Mouse (Mus musculus) neural tube, embryonic 14.5 days (tissue): ENCODE data around the gene Eva1a. TPM values are rescaled to one million over a fixed set of nuclear protein-coding genes. Genes with fewer than 3 reads are reported as not detected.

ENCODE experiments used
- ATAC-seq: fragments of 200-750 bp; cut with Nextera tagmentation; 2 replicates; pipeline ENCODE4 v1.8.0; 2017; ENCODE audit warnings: low read depth, mild to moderate bottlenecking, moderate TSS enrichment, moderate library complexity
- H3K27ac ChIP-seq: fragments of 300-500 bp; sonication (generic); 2 replicates; pipeline ENCODE4 v1.5.1; 2014; ENCODE audit warnings: low read depth, mild to moderate bottlenecking, control low read depth, low read length, moderate library complexity, mixed read lengths
- H3K27me3 ChIP-seq: fragments of 300-500 bp; sonication (generic); 2 replicates; pipeline ENCODE4 v1.6.1; 2014; ENCODE audit warnings: low read length; ENCODE audit not compliant: control insufficient read depth, insufficient read depth
- H3K36me3 ChIP-seq: fragments of 300-500 bp; sonication (generic); 2 replicates; pipeline ENCODE4 v1.6.1; 2014; ENCODE audit warnings: low read length, mixed read lengths; ENCODE audit not compliant: control insufficient read depth, insufficient read depth
- H3K4me1 ChIP-seq: fragments of 300-500 bp; sonication (generic); 2 replicates; pipeline ENCODE4 v1.6.1; 2014; ENCODE audit warnings: low read length; ENCODE audit not compliant: control insufficient read depth, insufficient read depth
- H3K4me2 ChIP-seq: fragments of 300-500 bp; sonication (generic); 2 replicates; pipeline ENCODE4 v1.6.1; 2014; ENCODE audit warnings: mild to moderate bottlenecking, low read depth, low read length, control low read depth
- H3K4me3 ChIP-seq: fragments of 300-500 bp; sonication (generic); 2 replicates; pipeline ENCODE4 v1.5.1; 2014; ENCODE audit warnings: low read depth, low read length, control low read depth, mixed read lengths
- H3K9ac ChIP-seq: fragments of 300-500 bp; sonication (generic); replicated peaks from 2 replicates; pipeline ENCODE4 v1.6.1; 2014; ENCODE audit warnings: low read depth, mild to moderate bottlenecking, control low read depth, low read length, mixed read lengths
- H3K9me3 ChIP-seq: fragments of 300-500 bp; sonication (generic); 2 replicates; pipeline ENCODE4 v1.6.1; 2016; ENCODE audit warnings: low read length; ENCODE audit not compliant: control insufficient read depth
- WGBS: fragments of 180-500 bp; shearing (Covaris S2); extraction: QIAGEN DNeasy Blood & Tissue Kit; methylation state at CpG from one replicate; pipeline ENCODE4 v1.1.7; 2014; 5-methylcytosine and 5-hydroxymethylcytosine counted together
- polyA plus RNA-seq: library from polyadenylated mRNA; unstranded; fragments of >200 nt; fragmentation: Nextera tagmentation; extraction: Ambion mirVana; gene quantifications from 2 replicates; pipeline ENCODE4 v1.2.1, GENCODE M21; 2014

Eva1a gene
- polyA plus RNA-seq, 1 experiment from 2014 or later: 0.70 TPM

GRCm38 (mm10) chr6:82111540-82111939 lies 70.7 kb downstream of the Eva1a start:
- WGBS: 82% methylated on average over 3 of the region's 3 CpGs
- Histone ChIP-seq H3K9ac (no peak overlapping the region), H3K4me1 (no peaks in the 10 kb centered on the region), H3K9me3 (no peaks in the 10 kb centered on the region), H3K27me3 (no peaks in the 10 kb centered on the region), H3K4me2 (no peak overlapping the region), H3K27ac (no peak overlapping the region), H3K36me3 (no peaks in the 10 kb centered on the region), H3K4me3 (no peak overlapping the region)
- ATAC-seq: no peak

- H3K9ac ChIP-seq: no peak overlapping the region
- ATAC-seq: no peak
- no peak overlapping the region for H3K4me2 ChIP-seq
- no peaks in the 10 kb centered on the region for H3K36me3 ChIP-seq
- H3K9me3 ChIP-seq: no peaks in the 10 kb centered on the region
- H3K4me1 ChIP-seq: no peaks in the 10 kb centered on the region
- no peaks in the 10 kb centered on the region for H3K27me3 ChIP-seq
- 81% methylated on average over 14 of the region's 14 CpGs for WGBS
- H3K27ac ChIP-seq: no peak overlapping the region
- no peak overlapping the region for H3K4me3 ChIP-seq
These were observed 71.6 kb downstream of the Eva1a start for GRCm38 (mm10) chr6:82112127-82113090.

DNA sequence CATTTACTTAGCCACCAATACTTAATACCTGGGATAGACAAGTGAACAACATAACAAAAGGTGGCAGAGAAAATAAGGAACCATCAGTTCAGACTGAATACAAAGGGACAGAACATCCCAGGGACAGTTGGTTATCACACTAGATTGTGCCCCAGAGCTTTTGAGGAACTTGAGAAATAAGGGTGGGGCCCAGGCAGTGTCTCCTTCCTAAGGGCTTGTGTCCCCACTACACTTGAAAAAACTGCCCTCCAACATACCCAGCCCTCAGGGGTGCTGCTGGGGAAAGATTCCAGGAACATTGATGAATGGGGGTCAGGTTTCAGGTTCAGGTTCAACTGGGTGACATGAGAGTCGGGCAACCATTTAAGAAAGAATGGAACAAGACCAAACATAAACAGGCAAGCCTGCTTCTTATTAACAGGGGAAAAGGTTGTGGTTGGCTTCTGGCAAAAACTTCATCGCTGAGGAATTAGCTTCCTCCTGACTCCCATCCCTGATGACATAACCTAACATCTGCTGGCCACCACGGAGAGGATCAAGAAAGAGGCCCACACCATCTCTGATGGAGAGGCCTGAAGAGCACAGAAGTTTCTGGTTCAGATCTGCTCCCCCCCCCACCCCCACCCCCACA lies 74.6 kb downstream of the Eva1a start:
- Histone ChIP-seq H3K4me1 (no peaks in the 10 kb centered on the region), H3K4me3 (no peak overlapping the region), H3K9me3 (no peaks in the 10 kb centered on the region), H3K9ac (no peak overlapping the region), H3K36me3 (no peaks in the 10 kb centered on the region), H3K27ac (no peak overlapping the region), H3K4me2 (no peak overlapping the region), H3K27me3 (no peaks in the 10 kb centered on the region)
- ATAC-seq: no peak
- WGBS: 69% methylated on average over 3 of the region's 3 CpGs

DNA sequence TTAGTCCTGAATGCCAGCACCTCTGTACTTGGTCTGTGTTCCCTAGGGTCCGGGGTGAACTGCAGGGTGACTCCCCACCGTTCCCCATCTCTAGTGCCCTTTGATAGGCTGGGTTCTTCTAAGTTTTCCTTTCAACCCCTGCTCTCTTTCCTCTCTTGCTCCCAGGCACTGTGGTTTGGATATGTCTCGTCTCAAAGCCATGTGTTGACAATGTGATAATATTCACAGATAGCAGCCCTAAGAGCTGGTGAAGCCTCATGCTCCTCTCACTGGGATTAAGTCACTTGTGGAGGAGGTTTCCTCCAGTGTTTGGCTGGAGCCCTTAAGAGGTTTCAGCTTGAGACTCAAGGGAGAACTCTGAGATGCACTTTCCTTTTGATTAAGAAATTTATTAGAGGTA lies 75.3 kb downstream of the Eva1a start:
- no peaks in the 10 kb centered on the region for H3K4me1 ChIP-seq
- no peak overlapping the region for H3K27ac ChIP-seq
- 73% methylated on average over 3 of the region's 3 CpGs for WGBS
- no peaks in the 10 kb centered on the region for H3K9me3 ChIP-seq
- H3K36me3 ChIP-seq: no peaks in the 10 kb centered on the region
- no peak overlapping the region for H3K4me3 ChIP-seq
- H3K27me3 ChIP-seq: no peaks in the 10 kb centered on the region
- H3K9ac ChIP-seq: no peak overlapping the region
- ATAC-seq: no peak
- no peak overlapping the region for H3K4me2 ChIP-seq

DNA sequence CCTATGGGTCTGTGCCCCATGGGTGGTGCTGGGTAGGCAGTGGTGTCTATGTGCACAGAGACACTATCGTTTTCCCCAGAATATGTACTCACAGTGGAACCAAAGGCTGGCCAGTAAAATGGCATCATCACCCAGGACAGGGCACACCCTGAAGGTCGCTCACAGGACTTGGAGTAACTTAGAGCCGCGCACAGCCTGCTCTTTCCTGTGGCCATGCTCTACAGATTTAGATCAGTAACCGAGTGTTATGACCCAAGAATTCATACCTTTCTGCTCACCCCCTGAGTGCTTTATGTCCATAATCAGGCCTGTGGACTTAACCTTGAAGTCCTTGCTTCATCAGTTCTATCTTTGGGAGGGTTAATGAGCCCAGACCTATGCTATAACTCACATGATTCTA lies 77.0 kb downstream of the Eva1a start:
- WGBS: 87% methylated on average over 5 of the region's 5 CpGs
- Histone ChIP-seq H3K36me3 (no peaks in the 10 kb centered on the region), H3K4me1 (no peaks in the 10 kb centered on the region), H3K9me3 (no peaks in the 10 kb centered on the region), H3K4me2 (no peak overlapping the region), H3K9ac (no peak overlapping the region), H3K27me3 (no peaks in the 10 kb centered on the region), H3K4me3 (no peak overlapping the region), H3K27ac (no peak overlapping the region)
- no peak for ATAC-seq

DNA sequence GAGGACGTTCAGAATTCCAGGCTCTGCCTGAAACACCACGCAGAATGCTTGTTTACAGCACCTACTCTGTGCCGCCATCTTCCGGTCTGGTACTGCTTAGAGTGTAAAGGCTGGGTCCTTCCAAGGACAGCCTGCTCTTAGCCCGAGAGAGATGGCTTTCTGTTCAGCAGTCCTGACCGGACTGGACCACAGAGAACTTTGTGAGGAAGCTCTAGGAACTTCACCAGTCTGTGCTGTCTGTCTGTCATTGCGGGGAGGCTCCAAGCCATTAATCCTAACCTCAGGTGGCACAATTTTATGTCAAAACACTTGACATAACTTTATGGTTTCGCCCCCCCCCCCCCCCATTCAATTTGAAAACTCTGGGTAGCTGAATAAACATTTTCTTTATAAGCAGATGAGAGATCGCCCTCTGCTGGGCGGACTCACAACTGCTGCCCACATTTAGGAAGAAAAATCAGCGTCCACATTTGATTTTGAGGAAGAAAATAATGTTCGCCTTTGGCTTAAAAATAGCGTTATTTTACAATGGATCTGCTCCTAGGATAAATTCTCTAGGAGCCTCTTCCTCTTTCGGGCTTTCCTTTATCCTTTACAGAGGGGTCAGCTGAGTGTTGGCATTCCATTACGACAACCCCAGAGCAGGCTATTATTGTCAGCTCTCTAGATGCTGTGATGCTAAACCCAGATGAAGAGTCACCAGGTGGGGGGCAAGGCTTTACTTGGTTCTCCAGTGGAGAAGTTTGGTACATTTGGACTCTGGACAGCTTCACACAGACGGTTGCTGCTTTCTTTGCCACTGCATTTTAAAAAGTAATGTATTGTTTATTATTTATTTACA lies 78.7 kb downstream of the Eva1a start:
- Histone ChIP-seq H3K4me3 (no peak overlapping the region), H3K27ac (no peak overlapping the region), H3K36me3 (no peaks in the 10 kb centered on the region), H3K9ac (no peak overlapping the region), H3K9me3 (no peaks in the 10 kb centered on the region), H3K27me3 (no peaks in the 10 kb centered on the region), H3K4me2 (peak overlapping the region; percentile 15; the same call in 1 of the 2 replicates), H3K4me1 (no peaks in the 10 kb centered on the region)
- 28% methylated on average over 16 of the region's 16 CpGs for WGBS
- peak; percentile 66; the same call in 1 of the 2 replicates for ATAC-seq

GRCm38 (mm10) chr6:82125134-82125533 lies 84.3 kb downstream of the Eva1a start:
- H3K36me3 ChIP-seq: no peaks in the 10 kb centered on the region
- no peak overlapping the region for H3K4me2 ChIP-seq
- 91% methylated on average over 2 of the region's 2 CpGs for WGBS
- H3K27me3 ChIP-seq: no peaks in the 10 kb centered on the region
- no peak overlapping the region for H3K4me3 ChIP-seq
- H3K27ac ChIP-seq: no peak overlapping the region
- ATAC-seq: no peak
- no peak overlapping the region for H3K9ac ChIP-seq
- H3K9me3 ChIP-seq: no peaks in the 10 kb centered on the region
- no peaks in the 10 kb centered on the region for H3K4me1 ChIP-seq

DNA sequence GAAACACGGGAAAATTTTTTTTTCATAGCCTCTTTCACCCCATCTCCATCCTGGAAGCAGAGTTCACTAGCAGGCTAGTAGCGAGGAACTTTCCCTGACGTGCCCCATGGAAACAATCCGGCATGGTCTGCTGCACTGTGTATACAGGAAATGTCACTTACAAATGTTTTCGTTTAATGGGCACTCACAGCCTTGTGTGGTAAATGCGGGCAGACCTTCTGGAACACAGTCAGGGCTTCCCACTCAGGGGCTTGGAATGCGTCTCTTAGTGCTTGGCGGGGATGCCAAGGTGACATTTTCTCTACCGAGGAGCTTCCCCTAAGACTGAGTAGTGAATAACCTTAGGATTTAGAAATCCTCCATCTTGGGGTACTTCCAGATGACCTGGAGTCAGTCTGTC lies 87.0 kb downstream of the Eva1a start:
- no peak overlapping the region for H3K9ac ChIP-seq
- ATAC-seq: no peak
- WGBS: 80% methylated on average over 9 of the region's 9 CpGs
- no peak overlapping the region for H3K27ac ChIP-seq
- no peaks in the 10 kb centered on the region for H3K27me3 ChIP-seq
- no peak overlapping the region for H3K4me3 ChIP-seq
- H3K4me1 ChIP-seq: peaks cover 4% of the 10 kb centered on the region; the same call in 1 of the 2 replicates
- H3K9me3 ChIP-seq: no peaks in the 10 kb centered on the region
- H3K36me3 ChIP-seq: no peaks in the 10 kb centered on the region
- H3K4me2 ChIP-seq: no peak overlapping the region
